Mouse (Mus musculus) layer of hippocampus, adult 9-11 months (tissue): ENCODE data around the gene Clip3.

Experiments used
- DNase-seq: peaks from one replicate; pipeline ENCODE4 v3.0.0; 2022

Clip3 gene

GRCm38 (mm10) chr7:30291215-30292131, at the start of gene Clip3:
Clip3 (plus strand) TSS chr7:30291728.
- peak; percentile 89 for DNase-seq

DNA sequence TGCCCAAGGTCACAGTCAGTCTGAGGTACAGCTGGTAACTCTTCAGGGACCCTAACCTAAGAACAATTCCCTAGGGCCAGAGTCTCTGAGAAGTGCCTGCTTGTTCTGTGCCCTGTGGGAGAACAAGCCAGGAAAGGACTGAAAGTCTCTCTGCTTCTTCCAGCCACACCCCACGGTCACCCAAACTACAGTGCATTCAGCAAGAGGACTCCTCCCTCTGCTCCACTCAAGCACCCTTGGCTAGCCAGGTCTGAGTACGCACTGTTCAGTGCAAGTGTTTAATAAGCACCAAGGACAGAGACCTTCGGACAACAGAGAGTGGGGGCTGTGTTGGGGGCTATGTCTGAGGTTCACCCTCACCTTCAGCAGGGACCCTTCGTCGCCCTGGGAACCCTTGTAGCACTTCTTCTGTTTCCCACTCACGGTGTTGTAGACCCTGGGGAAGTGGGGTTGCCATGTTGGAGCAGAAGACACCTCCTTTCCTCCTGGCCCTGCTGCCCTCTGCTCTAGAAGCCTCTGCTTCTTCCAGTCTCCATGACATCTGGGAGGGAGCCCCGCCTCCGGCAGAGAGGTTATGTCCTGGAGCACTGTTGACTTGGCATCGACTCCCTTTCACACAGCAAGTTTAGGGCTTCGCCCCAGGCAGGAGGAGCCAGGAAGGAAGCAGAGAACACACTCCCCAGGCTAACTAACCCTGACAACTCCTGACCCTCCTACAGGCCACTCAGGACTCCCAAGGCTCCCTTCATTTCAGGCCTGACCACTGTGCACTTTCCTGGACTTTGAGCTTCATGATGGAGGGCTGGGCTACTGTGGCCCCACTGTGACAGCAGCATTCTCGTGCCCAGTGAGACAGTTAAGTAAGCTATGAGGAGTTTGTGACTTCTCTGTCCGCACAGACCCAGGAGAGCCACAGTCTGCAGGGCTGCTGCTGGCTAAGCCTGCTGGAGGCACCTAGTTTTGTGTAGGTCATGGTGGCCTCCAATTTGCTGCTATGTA, 39.3 kb upstream of the Clip3 start:
- DNase-seq: no peak

DNA sequence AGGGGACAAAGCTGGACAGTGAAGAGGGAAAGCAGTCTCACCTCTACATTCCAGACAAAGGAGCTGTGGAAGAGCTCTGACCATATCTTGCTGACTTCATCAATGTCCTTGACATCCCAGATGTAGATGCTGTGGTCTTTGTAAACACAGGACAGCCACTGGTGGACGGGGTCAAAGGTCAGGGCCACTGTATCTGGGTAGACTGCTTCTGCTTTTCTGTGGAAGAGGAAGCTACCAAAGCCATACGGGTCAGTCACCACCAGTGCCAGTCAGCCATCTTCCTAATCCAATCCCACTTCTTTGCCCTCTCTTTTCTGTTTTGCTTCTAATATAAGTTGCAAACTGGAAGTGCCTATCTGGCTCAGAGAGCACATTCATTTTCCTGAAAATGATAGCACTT, 26.5 kb upstream of the Clip3 start:
- DNase-seq: no peak

GRCm38 (mm10) chr7:30265531-30265930, 26.0 kb upstream of the Clip3 start:
- DNase-seq: no peak

GRCm38 (mm10) chr7:30265935-30266334, 25.6 kb upstream of the Clip3 start:
- no peak for DNase-seq

DNA sequence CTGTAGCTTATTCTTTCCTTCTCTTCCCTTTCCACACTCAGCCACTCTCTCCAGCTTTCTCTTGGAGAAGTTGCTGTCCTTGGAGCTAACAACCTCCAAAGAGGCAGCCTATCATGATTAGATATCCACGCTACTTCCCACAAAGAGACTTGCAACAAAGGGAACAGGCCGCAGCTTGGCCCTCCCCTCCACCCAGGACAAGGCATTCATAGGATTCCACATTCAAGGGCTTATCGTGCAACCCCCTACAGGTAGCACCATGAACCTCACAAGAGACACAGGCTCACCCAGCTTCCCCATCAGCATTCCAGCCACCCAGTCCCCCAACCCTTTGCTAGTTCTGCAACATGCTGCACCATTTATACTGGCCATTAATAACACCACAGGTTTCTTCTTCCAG, 24.7 kb upstream of the Clip3 start:
- no peak for DNase-seq

GRCm38 (mm10) chr7:30269641-30270040, 21.9 kb upstream of the Clip3 start:
- no peak for DNase-seq

DNA sequence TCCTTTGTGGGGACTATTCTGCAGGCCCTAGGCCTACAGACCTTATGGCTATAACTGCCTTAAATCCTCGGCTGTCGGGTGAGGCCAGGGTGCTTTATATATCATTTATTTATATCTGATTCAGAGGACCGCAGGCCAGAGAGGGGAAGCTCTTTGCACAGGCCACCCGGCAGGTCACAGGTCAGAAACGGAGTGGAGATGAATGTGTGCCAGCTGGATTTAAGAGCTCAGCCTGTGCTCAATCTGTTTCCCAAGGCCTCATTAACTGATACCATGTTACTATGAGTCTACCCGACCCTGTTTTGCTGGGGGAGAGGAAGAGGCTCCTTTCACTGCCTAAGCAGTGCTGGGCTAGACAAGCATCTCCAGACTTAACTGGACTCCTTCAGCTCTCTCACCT, 17.1 kb upstream of the Clip3 start:
- no peak for DNase-seq

DNA sequence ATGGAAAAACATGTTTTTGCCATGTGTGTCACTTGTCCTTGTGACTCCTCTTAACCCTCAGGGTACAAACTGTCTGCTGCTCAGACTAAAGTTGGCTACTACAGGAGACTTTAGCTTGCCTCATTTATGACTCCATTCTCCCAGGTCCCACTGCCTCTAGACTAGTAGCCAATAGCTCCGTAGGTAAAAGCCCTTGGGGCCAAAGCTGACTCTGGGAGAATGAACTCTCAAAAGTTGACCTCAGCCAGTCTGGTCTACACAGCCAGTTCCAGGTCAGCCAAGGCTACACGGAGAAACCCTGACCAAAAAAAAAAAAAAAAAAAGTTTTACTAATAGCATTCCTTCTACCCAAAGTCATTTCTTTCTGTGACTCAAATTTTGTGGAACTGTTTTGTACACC, 12.6 kb upstream of the Clip3 start:
- no peak for DNase-seq

DNA sequence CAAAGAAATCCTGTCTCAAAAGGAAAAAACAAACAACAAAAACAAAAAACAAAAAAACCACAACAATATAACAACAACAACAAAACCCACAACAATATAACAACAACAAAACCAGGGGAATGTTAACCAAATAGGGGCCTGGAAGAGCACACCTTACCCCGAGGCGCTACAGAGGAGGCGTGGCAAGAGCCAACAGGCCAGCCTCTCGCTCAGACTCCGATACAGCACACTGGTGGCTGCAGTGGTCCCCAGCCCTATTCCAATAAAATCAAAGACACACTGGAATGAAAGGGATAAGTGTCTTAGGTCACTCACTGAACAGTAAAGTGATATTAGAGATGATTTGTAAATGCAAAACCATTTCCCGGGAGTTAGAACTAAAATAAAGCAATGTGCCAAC, 12.0 kb upstream of the Clip3 start:
- no peak for DNase-seq

- peak; percentile 92 for DNase-seq
Measured at GRCm38 (mm10) chr7:30279951-30280669, 11.4 kb upstream of the Clip3 start, which contains the start of the genes Thap8 and Wdr62. Thap8 (plus strand) TSS chr7:30280094. Wdr62 (minus strand) TSS chr7:30280419.

DNA sequence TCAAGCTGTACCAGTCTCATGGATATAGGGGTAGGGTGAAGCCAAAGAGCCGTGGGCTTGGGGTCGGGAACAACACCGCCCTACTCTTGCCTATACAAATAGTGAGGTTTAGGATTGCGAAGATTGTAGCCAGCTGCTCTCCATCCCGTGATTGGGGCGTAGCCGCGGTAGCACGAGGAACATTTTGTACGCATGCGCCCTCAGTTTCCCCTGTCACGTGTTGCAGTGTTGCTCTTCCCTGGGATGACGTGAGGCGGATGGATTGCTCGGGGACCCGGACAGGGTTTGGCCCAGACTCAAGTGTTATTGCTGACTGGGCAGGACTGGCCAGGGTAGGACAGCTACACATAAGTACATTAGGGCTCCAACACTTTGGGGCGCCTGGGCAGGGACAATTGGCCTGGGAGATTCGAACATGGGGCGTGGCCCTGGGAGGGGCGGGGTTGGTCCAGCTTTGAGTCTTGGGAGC, 10.8 kb upstream of the Clip3 start:
- peak; percentile 92 for DNase-seq

DNA sequence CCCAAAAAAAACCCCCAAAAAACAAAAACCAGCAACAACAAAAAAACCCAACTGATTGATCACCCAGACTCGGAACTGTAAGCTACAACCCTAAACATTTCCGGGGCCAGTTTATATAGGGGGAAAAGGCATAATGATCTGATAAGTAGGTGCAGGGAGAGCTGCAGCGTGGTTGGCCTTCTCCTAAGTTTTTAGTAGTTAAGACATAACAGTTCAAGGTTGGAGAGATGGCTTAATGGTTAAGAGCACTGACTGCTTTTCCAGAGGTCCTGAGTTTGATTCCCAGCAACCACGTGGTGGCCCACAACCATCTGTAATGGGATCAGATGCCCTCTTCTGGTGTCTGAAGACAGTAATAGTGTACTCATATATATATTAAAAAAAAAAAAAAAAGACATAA, 10.0 kb upstream of the Clip3 start:
- DNase-seq: no peak

DNA sequence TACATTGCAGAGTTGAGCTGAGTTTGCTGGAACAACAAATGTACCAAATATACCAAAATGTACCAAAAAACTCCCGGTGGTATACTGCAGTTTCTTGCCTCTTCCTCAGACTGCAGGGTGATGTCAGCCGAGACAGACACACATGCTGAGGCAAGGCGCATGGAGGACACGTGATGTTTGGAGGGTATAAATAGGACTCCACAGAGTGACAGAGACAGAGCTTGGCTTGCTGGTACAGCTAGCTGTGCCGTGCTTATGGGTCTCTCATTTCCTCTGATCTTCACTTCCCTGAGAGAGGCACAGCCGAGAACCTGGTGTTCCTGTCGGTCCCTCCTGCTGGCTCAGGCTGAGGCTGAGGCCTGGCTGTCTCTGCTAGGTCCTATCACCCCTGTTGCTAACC, 8.8 kb upstream of the Clip3 start:
- peak; percentile 66 for DNase-seq

DNA sequence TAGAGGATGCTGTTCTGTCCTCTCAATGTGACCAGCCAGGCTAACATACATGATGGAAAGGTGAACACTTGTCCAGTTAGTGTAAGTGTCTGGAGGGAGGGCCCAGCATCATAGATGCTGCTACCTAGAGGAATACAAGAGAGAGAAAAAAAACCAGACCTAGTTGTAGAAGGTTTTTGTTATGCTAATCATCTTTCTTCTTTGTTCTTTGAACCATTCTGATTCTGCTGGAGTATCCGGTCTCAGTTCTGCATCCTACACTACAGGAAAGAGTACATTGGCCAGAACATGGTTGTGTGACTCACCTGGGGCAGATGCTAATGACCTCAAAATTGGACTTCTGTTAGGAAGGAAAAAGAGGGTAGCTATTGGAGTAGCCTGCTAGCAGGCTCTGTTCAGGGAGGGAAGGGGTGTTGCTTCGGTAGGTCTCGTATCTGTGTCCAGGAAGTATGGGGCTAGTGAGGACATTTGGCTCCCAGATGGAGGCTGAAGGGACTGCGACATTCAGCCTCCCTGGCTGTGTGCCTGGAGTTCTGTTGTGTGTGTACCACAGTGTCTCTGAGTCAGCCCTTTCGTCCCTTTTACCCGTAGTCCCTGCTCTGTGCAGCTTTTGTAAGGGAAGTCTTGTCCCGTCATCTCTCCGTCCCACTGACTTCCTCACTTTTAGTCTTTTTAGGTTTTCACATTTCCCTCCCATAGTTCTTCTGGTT, 4.7 kb upstream of the Clip3 start:
- DNase-seq: no peak

DNA sequence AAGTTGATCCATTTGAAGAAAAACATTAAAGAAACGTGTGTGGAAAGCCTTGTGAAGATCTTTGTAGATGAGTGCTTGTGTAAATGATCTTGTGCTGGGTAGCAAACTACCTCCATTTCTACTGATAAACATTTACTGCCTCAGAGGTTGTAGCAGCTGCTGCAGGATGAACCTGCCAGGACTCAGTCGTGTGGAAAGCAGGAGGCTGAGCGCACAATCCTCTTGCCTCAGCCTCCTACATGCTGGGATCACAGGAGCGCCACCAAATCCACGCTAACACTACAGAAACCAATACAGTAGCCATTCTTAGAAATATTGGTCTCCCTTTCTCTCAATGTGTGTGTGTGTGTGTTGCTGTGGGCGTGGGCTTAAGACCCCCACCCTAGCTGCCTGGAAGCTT, 3.5 kb upstream of the Clip3 start:
- DNase-seq: no peak

DNA sequence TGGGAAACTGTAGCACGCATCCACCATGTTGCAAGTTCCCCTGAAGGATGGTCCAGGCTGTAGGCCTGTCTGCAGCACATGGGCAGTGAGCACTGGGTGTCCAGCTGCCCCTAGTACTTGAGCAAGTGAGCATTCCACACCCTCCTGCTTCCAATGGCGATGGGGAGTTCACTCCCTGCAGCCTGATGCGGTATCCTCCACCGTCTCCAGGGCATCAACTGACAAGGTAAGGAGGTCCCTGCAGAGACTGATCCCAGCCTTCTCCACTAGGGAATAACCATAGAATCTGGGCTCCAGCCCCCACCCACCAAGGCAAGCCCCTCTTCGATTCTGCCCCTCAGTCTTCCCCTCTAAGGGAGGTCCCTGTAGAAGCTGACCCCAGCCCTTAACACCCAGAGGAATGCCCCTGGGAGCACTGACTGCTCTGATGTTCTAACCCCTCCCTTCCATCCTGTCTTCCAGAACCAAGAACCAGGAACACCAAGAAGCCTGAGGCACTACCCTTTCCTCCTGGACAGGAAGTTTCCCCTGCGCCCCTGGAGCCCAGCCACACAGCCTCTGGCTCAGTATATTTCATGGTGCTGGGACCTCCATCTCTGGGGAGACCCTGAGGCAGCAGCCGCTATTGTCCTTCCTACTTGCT, 2.3 kb upstream of the Clip3 start:
- DNase-seq: no peak

GRCm38 (mm10) chr7:30289714-30290399, 1.7 kb upstream of the Clip3 start:
- DNase-seq: peak; percentile 77

GRCm38 (mm10) chr7:30293795-30294194, 2.3 kb downstream of the Clip3 start:
- no peak for DNase-seq

DNA sequence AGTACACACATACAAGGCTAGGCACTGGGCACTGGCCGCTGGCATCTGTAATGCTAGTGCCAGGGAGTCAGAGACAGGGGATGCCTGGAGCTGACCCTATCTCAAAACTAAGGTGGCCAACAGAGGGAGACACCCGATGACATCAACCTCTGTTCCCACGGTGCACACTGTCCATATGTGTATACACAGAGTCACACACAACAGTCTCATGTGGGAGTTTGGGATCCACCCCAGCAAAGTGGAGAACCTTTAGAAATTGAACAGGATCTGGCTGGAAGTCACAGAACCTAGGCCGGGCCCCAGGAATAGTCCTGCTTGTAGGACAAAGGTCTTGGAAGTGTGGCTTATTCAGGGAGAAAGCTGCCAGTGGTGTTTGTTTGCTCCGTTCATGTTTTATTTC, 2.8 kb downstream of the Clip3 start:
- DNase-seq: no peak

GRCm38 (mm10) chr7:30295103-30295502, 3.6 kb downstream of the Clip3 start:
- peak; percentile 70 for DNase-seq
